Mouse (Mus musculus) megakaryocyte, embryonic 14.5 days (primary cell): ENCODE results near the gene Rpl28.

ENCODE experiments used
- FLI1 ChIP-seq: IDR thresholded peaks from 2 replicates; pipeline ENCODE4 v1.6.1; 2012; ENCODE audit warnings: low read length, inconsistent platforms, mixed read lengths
- GATA1 ChIP-seq: IDR thresholded peaks from 3 replicates; pipeline ENCODE4 v1.6.1; 2012; ENCODE audit warnings: mixed read lengths, low read length, inconsistent platforms, borderline replicate concordance

- TF ChIP-seq GATA1: no peak
- no peak for TF ChIP-seq FLI1
These were observed 12.8 kb upstream of the Rpl28 start for GRCm38 (mm10) chr7:4779921-4780320.
